Comparison of ENCODE assay signal across 18 mouse cellular contexts in genomic region chr8:94835751-94836150, GRCm38 (mm10). TPM values are rescaled to one million over a fixed set of nuclear protein-coding genes. Genes with fewer than 3 reads are reported as not detected.
"Had no signal": no experiment of that assay in that cellular context is flagged by ENCODE, and none has a peak within 500 bp of the region (broad histone marks: within the 10 kb centered on the region; RNA-seq: fewer than 3 reads in every experiment).

No protein-coding gene starts in this region.

RNA-seq across cellular contexts. Expression of gene Ccl17, which starts 25.5 kb away (rescaled TPM):
- total RNA-seq: gastrocnemius, adult 18-20 months; gastrocnemius, postnatal 10 days; gastrocnemius, postnatal 25 days; gastrocnemius, postnatal 4 days; granulocyte monocyte progenitor cell, adult 5-6 weeks; heart, adult 8-10 months; heart, postnatal 14 days; heart, postnatal 36 days; hematopoietic stem cell, adult 5-6 weeks; hindbrain, postnatal 0 days had no signal
- polyA plus RNA-seq: heart, postnatal 0 days; hindbrain, embryonic 11.5 days; hindbrain, embryonic 13.5 days; intestine, embryonic 14.5 days; kidney, embryonic 14.5 days; limb, embryonic 10.5 days; limb, embryonic 12.5 days; liver, postnatal 0 days had no signal
